Mouse (Mus musculus) gastrocnemius, adult 8-10 months (tissue): ENCODE measurements around the gene Tcp11. TPM values are rescaled to one million over a fixed set of nuclear protein-coding genes. Genes with fewer than 3 reads are reported as not detected.

Experiments used
- DNase-seq, 2 experiments: peaks; one replicate each; pipeline ENCODE4 v3.0.0; 2022; ENCODE audit warnings: low spot score in 2 of 2
- total RNA-seq, 4 experiments: library from RNA; stranded (reverse); gene quantifications; 2 replicates each; pipeline ENCODE4 v1.2.4; 2022

The Tcp11 gene
- total RNA-seq, 4 experiments from 2014 or later: not detected

- no peak for DNase-seq
These were observed 4.0 kb upstream of the Tcp11 start for GRCm38 (mm10) chr17:28084395-28084905.

GRCm38 (mm10) chr17:28082863-28083262 is 2.4 kb upstream of the Tcp11 start:
- DNase-seq: no peak

- no peak for DNase-seq
These were observed 1.4 kb upstream of the Tcp11 start for GRCm38 (mm10) chr17:28081856-28082255.

- DNase-seq: no peak
These were observed 946 bp upstream of the Tcp11 start for GRCm38 (mm10) chr17:28081385-28081784.

GRCm38 (mm10) chr17:28080817-28081165 is 352 bp upstream of the Tcp11 start:
- no peak for DNase-seq

GRCm38 (mm10) chr17:28079618-28080017 is 821 bp downstream of the Tcp11 start:
- DNase-seq: peak; percentile 53 to 59

GRCm38 (mm10) chr17:28078028-28078427 is 2.4 kb downstream of the Tcp11 start:
- DNase-seq: no peak

GRCm38 (mm10) chr17:28074486-28074885 is 6.0 kb downstream of the Tcp11 start:
- DNase-seq: no peak

GRCm38 (mm10) chr17:28072730-28073129 is 7.7 kb downstream of the Tcp11 start:
- no peak for DNase-seq

GRCm38 (mm10) chr17:28070256-28070655 is 10.2 kb downstream of the Tcp11 start:
- DNase-seq: no peak

- no peak for DNase-seq
These were observed 11.0 kb downstream of the Tcp11 start for GRCm38 (mm10) chr17:28069446-28069845.

- no peak for DNase-seq
These were observed 13.1 kb downstream of the Tcp11 start for GRCm38 (mm10) chr17:28067303-28067702.

GRCm38 (mm10) chr17:28063163-28063562 is 17.3 kb downstream of the Tcp11 start:
- DNase-seq: no peak

GRCm38 (mm10) chr17:28062710-28063109 is 17.7 kb downstream of the Tcp11 start:
- DNase-seq: no peak

GRCm38 (mm10) chr17:28061472-28061871 is 19.0 kb downstream of the Tcp11 start:
- DNase-seq: no peak

- DNase-seq: no peak
These were observed 19.8 kb downstream of the Tcp11 start for GRCm38 (mm10) chr17:28060681-28061080.

GRCm38 (mm10) chr17:28058346-28058745 is 22.1 kb downstream of the Tcp11 start:
- DNase-seq: no peak

- DNase-seq: no peak
These were observed 28.1 kb downstream of the Tcp11 start for GRCm38 (mm10) chr17:28052293-28052863.

GRCm38 (mm10) chr17:28050210-28050609 is 30.2 kb downstream of the Tcp11 start:
- no peak for DNase-seq

GRCm38 (mm10) chr17:28048425-28048824 is 32.0 kb downstream of the Tcp11 start:
- DNase-seq: no peak

GRCm38 (mm10) chr17:28047520-28047919 is 32.9 kb downstream of the Tcp11 start:
- no peak for DNase-seq

- no peak for DNase-seq
These were observed 33.4 kb downstream of the Tcp11 start for GRCm38 (mm10) chr17:28047017-28047416.

GRCm38 (mm10) chr17:28042299-28042771 is 38.1 kb downstream of the Tcp11 start:
- no peak for DNase-seq

- no peak for DNase-seq
These were observed 39.1 kb downstream of the Tcp11 start for GRCm38 (mm10) chr17:28041298-28041697.
